Mouse (Mus musculus) liver, embryonic 11.5 days (tissue): ENCODE measurements at regions not wholly inside any gene's neighbourhood (a gene's known extent, or its start where the extent isn't known, plus 50 kb on each side); places are given as distances from the start of the nearest gene placed in this dataset.

Experiments used
- ATAC-seq: fragments of 200-750 bp; cut with Nextera tagmentation; replicated peaks from 2 replicates; pipeline ENCODE4 v1.8.0; 2017; ENCODE audit warnings: moderate number of reproducible peaks, mild to moderate bottlenecking, moderate TSS enrichment, moderate library complexity; ENCODE audit not compliant: low FRiP score
- DNase-seq: peaks from one replicate; pipeline ENCODE4 v3.0.0-alpha.2; 2017; ENCODE audit warnings: low spot score
- H3K27ac ChIP-seq: fragments of 300-500 bp; sonication (generic); 2 replicates; pipeline ENCODE4 v1.5.1; 2014; ENCODE audit warnings: mild to moderate bottlenecking, low read depth, low read length, control low read depth
- H3K27me3 ChIP-seq: fragments of 300-500 bp; sonication (generic); replicated peaks from 2 replicates; pipeline ENCODE4 v1.6.1; 2014; ENCODE audit warnings: low read length, mixed read lengths; ENCODE audit not compliant: control insufficient read depth, insufficient read depth
- H3K36me3 ChIP-seq: fragments of 300-500 bp; sonication (generic); 2 replicates; pipeline ENCODE4 v1.6.1; 2014; ENCODE audit warnings: mild to moderate bottlenecking, low read length, moderate library complexity, mixed read lengths; ENCODE audit not compliant: control insufficient read depth, insufficient read depth
- H3K4me1 ChIP-seq: fragments of 300-500 bp; sonication (generic); replicated peaks from 2 replicates; pipeline ENCODE4 v1.6.1; 2014; ENCODE audit warnings: low read length, mixed read lengths; ENCODE audit not compliant: control insufficient read depth, insufficient read depth
- H3K4me2 ChIP-seq: fragments of 300-500 bp; sonication (generic); 2 replicates; pipeline ENCODE4 v1.6.1; 2014; ENCODE audit warnings: mild to moderate bottlenecking, control low read depth, moderate library complexity
- H3K4me3 ChIP-seq: fragments of 300-500 bp; sonication (generic); 2 replicates; pipeline ENCODE4 v1.5.1; 2014; ENCODE audit warnings: low read depth, low read length, control low read depth
- H3K9ac ChIP-seq: fragments of 300-500 bp; sonication (generic); 2 replicates; pipeline ENCODE4 v1.6.1; 2014; ENCODE audit warnings: low read depth, low read length, control low read depth
- H3K9me3 ChIP-seq: fragments of 300-500 bp; sonication (generic); 2 replicates; pipeline ENCODE4 v1.6.1; 2016; ENCODE audit warnings: low read length, inconsistent platforms, mixed read lengths; ENCODE audit not compliant: control insufficient read depth
- WGBS: fragments of 180-500 bp; shearing (Covaris S2); extraction: QIAGEN DNeasy Blood & Tissue Kit; methylation state at CpG from one replicate; pipeline ENCODE4 v1.1.7; 2014; 5-methylcytosine and 5-hydroxymethylcytosine counted together

GRCm38 (mm10) chr4:80002738-80003635 lies 830.9 kb upstream of the Tyrp1 start:
- no peaks in the 10 kb centered on the region for H3K36me3 ChIP-seq
- no peaks in the 10 kb centered on the region for H3K4me1 ChIP-seq
- 88% methylated on average over 14 of the region's 14 CpGs for WGBS
- H3K4me2 ChIP-seq = no peak overlapping the region
- no peak overlapping the region for H3K27ac ChIP-seq
- H3K9me3 ChIP-seq = no peaks in the 10 kb centered on the region
- peak; percentile 100 for ATAC-seq
- no peak for DNase-seq
- no peak overlapping the region for H3K4me3 ChIP-seq
- no peak overlapping the region for H3K9ac ChIP-seq
- H3K27me3 ChIP-seq = no peaks in the 10 kb centered on the region

- no peaks in the 10 kb centered on the region for H3K9me3 ChIP-seq
- H3K27me3 ChIP-seq = no peaks in the 10 kb centered on the region
- no peak overlapping the region for H3K4me2 ChIP-seq
- peak; percentile 91 for ATAC-seq
- DNase-seq = no peak
- H3K4me3 ChIP-seq = no peak overlapping the region
- no peaks in the 10 kb centered on the region for H3K36me3 ChIP-seq
- no peaks in the 10 kb centered on the region for H3K4me1 ChIP-seq
- H3K27ac ChIP-seq = no peak overlapping the region
- WGBS = 82% methylated on average over 13 of the region's 13 CpGs
- H3K9ac ChIP-seq = no peak overlapping the region
These were observed 830.1 kb upstream of the Tyrp1 start for GRCm38 (mm10) chr4:80003636-80004365.

- WGBS = 85% methylated on average over 4 of the region's 4 CpGs
- no peaks in the 10 kb centered on the region for H3K9me3 ChIP-seq
- no peak overlapping the region for H3K4me3 ChIP-seq
- H3K36me3 ChIP-seq = no peaks in the 10 kb centered on the region
- H3K27me3 ChIP-seq = no peaks in the 10 kb centered on the region
- DNase-seq (no peak), ATAC-seq (no peak)
- H3K9ac ChIP-seq = no peak overlapping the region
- H3K4me2 ChIP-seq = no peak overlapping the region
- H3K4me1 ChIP-seq = no peaks in the 10 kb centered on the region
- no peak overlapping the region for H3K27ac ChIP-seq
These were observed 829.6 kb upstream of the Tyrp1 start for GRCm38 (mm10) chr4:80004366-80004700.

- Histone ChIP-seq H3K9ac (no peak overlapping the region), H3K4me2 (no peak overlapping the region), H3K27me3 (no peaks in the 10 kb centered on the region), H3K4me3 (no peak overlapping the region), H3K9me3 (no peaks in the 10 kb centered on the region), H3K4me1 (no peaks in the 10 kb centered on the region), H3K27ac (no peak overlapping the region), H3K36me3 (no peaks in the 10 kb centered on the region)
- ATAC-seq (no peak), DNase-seq (no peak)
- WGBS = 93% methylated on average over 4 of the region's 4 CpGs
These were observed 829.1 kb upstream of the Tyrp1 start for GRCm38 (mm10) chr4:80004788-80005187.

- H3K4me3 ChIP-seq = no peak overlapping the region
- no peaks in the 10 kb centered on the region for H3K4me1 ChIP-seq
- ATAC-seq (no peak), DNase-seq (no peak)
- H3K36me3 ChIP-seq = no peaks in the 10 kb centered on the region
- 58% methylated on average over 3 of the region's 3 CpGs for WGBS
- H3K4me2 ChIP-seq = no peak overlapping the region
- no peaks in the 10 kb centered on the region for H3K9me3 ChIP-seq
- H3K27me3 ChIP-seq = no peaks in the 10 kb centered on the region
- H3K27ac ChIP-seq = no peak overlapping the region
- no peak overlapping the region for H3K9ac ChIP-seq
These were observed 806.0 kb upstream of the Tyrp1 start for GRCm38 (mm10) chr4:80027876-80028275.

GRCm38 (mm10) chr4:80047956-80048355 lies 786.0 kb upstream of the Tyrp1 start:
- Histone ChIP-seq H3K9ac (no peak overlapping the region), H3K36me3 (no peaks in the 10 kb centered on the region), H3K4me2 (no peak overlapping the region), H3K27ac (no peak overlapping the region), H3K4me3 (no peak overlapping the region), H3K4me1 (no peaks in the 10 kb centered on the region), H3K27me3 (no peaks in the 10 kb centered on the region), H3K9me3 (no peaks in the 10 kb centered on the region)
- WGBS = 72% methylated on average over 6 of the region's 6 CpGs
- DNase-seq (no peak), ATAC-seq (no peak)
